Mouse (Mus musculus) cortical plate, adult 2 months (tissue): ENCODE results near the gene Tas1r3. TPM values are rescaled to one million over a fixed set of nuclear protein-coding genes. Genes with fewer than 3 reads are reported as not detected.

Experiments used
- H3K27ac ChIP-seq: fragments of 200-500 bp; 2 replicates; pipeline ENCODE4 v1.5.1; 2012; ENCODE audit warnings: low read length, control low read depth, inconsistent platforms; ENCODE audit not compliant: insufficient read depth
- H3K4me1 ChIP-seq: fragments of 200-500 bp; 2 replicates; pipeline ENCODE4 v1.6.1; 2011; ENCODE audit warnings: low read length; ENCODE audit not compliant: control insufficient read depth, insufficient read depth
- H3K4me3 ChIP-seq: fragments of 200-500 bp; 2 replicates; pipeline ENCODE4 v1.5.1; 2011; ENCODE audit warnings: mild to moderate bottlenecking, low read length, control low read depth; ENCODE audit not compliant: insufficient read depth
- CTCF ChIP-seq: fragments of 200-500 bp; IDR thresholded peaks from 2 replicates; pipeline ENCODE4 v1.5.1; 2011; ENCODE audit warnings: mild to moderate bottlenecking, control low read depth, low read length; ENCODE audit not compliant: insufficient read depth; ENCODE audit errors: extremely low read depth
- POLR2A ChIP-seq: fragments of 200-500 bp; IDR thresholded peaks from 2 replicates; pipeline ENCODE4 v1.6.1; 2011; ENCODE audit warnings: mild to moderate bottlenecking, low read length, control low read depth; ENCODE audit not compliant: insufficient read depth; ENCODE audit errors: extremely low read depth
- polyA plus RNA-seq: library from polyadenylated mRNA; depleted of rRNA; stranded (reverse); fragments of >200 nt; gene quantifications from 2 replicates; pipeline ENCODE4 v1.2.3, GENCODE M21; 2012

Gene Tas1r3
- polyA plus RNA-seq, 1 experiment = 0.17 TPM

GRCm38 (mm10) chr4:155898318-155898717 is 35.2 kb upstream of the Tas1r3 start:
- TF ChIP-seq CTCF = no peak
- no peak for TF ChIP-seq POLR2A

GRCm38 (mm10) chr4:155896461-155896860 is 33.3 kb upstream of the Tas1r3 start:
- no peak for TF ChIP-seq CTCF
- TF ChIP-seq POLR2A = no peak
- no peak overlapping the region for H3K4me3 ChIP-seq
- no peak overlapping the region for H3K27ac ChIP-seq
- H3K4me1 ChIP-seq = peaks cover 8% of the 10 kb centered on the region

More at GRCm38 (mm10) chr4:155898318-155898717, 35.2 kb upstream of the Tas1r3 start:
- Histone ChIP-seq H3K27ac (no peak overlapping the region), H3K4me3 (no peak overlapping the region), H3K4me1 (peaks cover 6% of the 10 kb centered on the region; the same call in 1 of the 2 replicates)

GRCm38 (mm10) chr4:155895826-155896225 is 32.7 kb upstream of the Tas1r3 start:
- Histone ChIP-seq H3K27ac (no peak overlapping the region), H3K4me1 (peaks cover 8% of the 10 kb centered on the region), H3K4me3 (peak overlapping the region; percentile 99; the same call in 1 of the 2 replicates)
- TF ChIP-seq POLR2A = no peak
- no peak for TF ChIP-seq CTCF

- Histone ChIP-seq H3K27ac (peak overlapping the region; percentile 79), H3K4me3 (peak overlapping the region; percentile 99), H3K4me1 (peaks cover 8% of the 10 kb centered on the region)
- TF ChIP-seq CTCF = no peak
- TF ChIP-seq POLR2A = no peak
Observed at GRCm38 (mm10) chr4:155895216-155895615, 32.1 kb upstream of the Tas1r3 start.

- peaks cover 8% of the 10 kb centered on the region for H3K4me1 ChIP-seq
- peak overlapping the region; percentile 79 for H3K27ac ChIP-seq
- TF ChIP-seq POLR2A = peak; percentile 43; the same call in 1 of the 2 replicates
- no peak for TF ChIP-seq CTCF
- H3K4me3 ChIP-seq = peak overlapping the region; percentile 99
Observed at GRCm38 (mm10) chr4:155894311-155894881, 31.2 kb upstream of the Tas1r3 start.

- H3K27ac ChIP-seq = no peak overlapping the region
- TF ChIP-seq CTCF = no peak
- no peak for TF ChIP-seq POLR2A
Observed at GRCm38 (mm10) chr4:155893212-155893690, 30.1 kb upstream of the Tas1r3 start.

GRCm38 (mm10) chr4:155892438-155893211 is 29.5 kb upstream of the Tas1r3 start:
- H3K27ac ChIP-seq = peak overlapping the region; percentile 95
- peaks cover 8% of the 10 kb centered on the region for H3K4me1 ChIP-seq
- peak overlapping the region; percentile 99 for H3K4me3 ChIP-seq
- TF ChIP-seq CTCF (no peak), POLR2A (no peak)

More at GRCm38 (mm10) chr4:155893212-155893690, 30.1 kb upstream of the Tas1r3 start:
- H3K4me3 ChIP-seq = peak overlapping the region; percentile 99
- peaks cover 8% of the 10 kb centered on the region for H3K4me1 ChIP-seq

GRCm38 (mm10) chr4:155892017-155892416 is 28.9 kb upstream of the Tas1r3 start:
- Histone ChIP-seq H3K4me1 (peaks cover 8% of the 10 kb centered on the region), H3K4me3 (peak overlapping the region; percentile 99), H3K27ac (peak overlapping the region; percentile 100)
- TF ChIP-seq POLR2A = peak; percentile 52
- TF ChIP-seq CTCF = no peak

- Histone ChIP-seq H3K27ac (peak within 1 kb of the TSS; percentile 100), H3K4me3 (peak within 1 kb of the TSS; percentile 99), H3K4me1 (peaks cover 8% of the 10 kb centered on the region)
- TF ChIP-seq CTCF (no peak), POLR2A (peak; percentile 45; the same call in 1 of the 2 replicates)
Observed at GRCm38 (mm10) chr4:155891551-155892001, 28.4 kb upstream of the Tas1r3 start, which contains the start of the genes Pusl1 and Acap3. Pusl1 (minus strand) TSS chr4:155891781. Acap3 (plus strand) TSS chr4:155891822.
